Mouse (Mus musculus) embryonic fibroblast, embryonic 13.5 days (primary cell): ENCODE data around the gene Akain1. TPM values are rescaled to one million over a fixed set of nuclear protein-coding genes. Genes with fewer than 3 reads are reported as not detected.

Experiments
- H3K27ac ChIP-seq: 2 replicates; pipeline ENCODE4 v1.5.1; 2012; ENCODE audit warnings: low read length, control low read depth, inconsistent platforms; ENCODE audit not compliant: insufficient read depth
- H3K4me1 ChIP-seq: 2 replicates; pipeline ENCODE4 v1.6.1; 2011; ENCODE audit warnings: low read length; ENCODE audit not compliant: control insufficient read depth, insufficient read depth
- H3K4me3 ChIP-seq: 2 replicates; pipeline ENCODE4 v1.5.1; 2011; ENCODE audit warnings: mild to moderate bottlenecking, control low read depth, low read length; ENCODE audit not compliant: insufficient read depth
- CTCF ChIP-seq: IDR thresholded peaks from 2 replicates; pipeline ENCODE4 v1.5.1; 2011; ENCODE audit warnings: mild to moderate bottlenecking, control low read depth, low read length, moderate library complexity, borderline replicate concordance; ENCODE audit not compliant: insufficient read depth
- POLR2A ChIP-seq: IDR thresholded peaks from 2 replicates; pipeline ENCODE4 v1.6.1; 2011; ENCODE audit warnings: low read depth, mild to moderate bottlenecking, control low read depth, low read length, moderate library complexity
- polyA plus RNA-seq: library from polyadenylated mRNA; stranded (reverse); fragments of >200 nt; gene quantifications from 2 replicates; pipeline ENCODE4 v1.2.4, GENCODE M21; 2011; ENCODE audit warnings: low read depth; ENCODE audit not compliant: missing spikeins, insufficient read length

Gene Akain1
- polyA plus RNA-seq, result not detected in 2 replicates

GRCm38 (mm10) chr17:69438990-69439491, at the start of gene Akain1:
Gene Akain1 (plus strand): TSS chr17:69439326.
- no peak within 1 kb of the TSS for H3K27ac ChIP-seq
- no peak for TF ChIP-seq CTCF
- no peak for TF ChIP-seq POLR2A
- H3K4me1 ChIP-seq, result no peaks in the 10 kb centered on the region
- peak within 1 kb of the TSS; percentile 34 for H3K4me3 ChIP-seq

GRCm38 (mm10) chr17:69396147-69397033, 42.7 kb upstream of the Akain1 start:
- Histone ChIP-seq H3K4me3 (no peak overlapping the region), H3K27ac (no peak overlapping the region)
- no peak for TF ChIP-seq POLR2A

GRCm38 (mm10) chr17:69397163-69397562, 42.0 kb upstream of the Akain1 start:
- no peak overlapping the region for H3K4me3 ChIP-seq
- no peak overlapping the region for H3K27ac ChIP-seq
- H3K4me1 ChIP-seq, result no peaks in the 10 kb centered on the region
- TF ChIP-seq CTCF, result no peak
- no peak for TF ChIP-seq POLR2A

More at GRCm38 (mm10) chr17:69396147-69397033, 42.7 kb upstream of the Akain1 start:
- H3K4me1 ChIP-seq, result no peaks in the 10 kb centered on the region

GRCm38 (mm10) chr17:69398092-69398491, 41.0 kb upstream of the Akain1 start:
- Histone ChIP-seq H3K4me3 (no peak overlapping the region), H3K4me1 (no peaks in the 10 kb centered on the region), H3K27ac (no peak overlapping the region)
- no peak for TF ChIP-seq CTCF
- TF ChIP-seq POLR2A, result no peak

- Histone ChIP-seq H3K4me3 (no peak overlapping the region), H3K27ac (no peak overlapping the region), H3K4me1 (no peaks in the 10 kb centered on the region)
- no peak for TF ChIP-seq CTCF
- no peak for TF ChIP-seq POLR2A
Observed at GRCm38 (mm10) chr17:69401146-69401545, 38.0 kb upstream of the Akain1 start.

- peak overlapping the region; percentile 85 for H3K4me3 ChIP-seq
- peak overlapping the region; percentile 83; the same call in 1 of the 2 replicates for H3K27ac ChIP-seq
- TF ChIP-seq POLR2A (no peak), CTCF (no peak)
- no peaks in the 10 kb centered on the region for H3K4me1 ChIP-seq
Observed at GRCm38 (mm10) chr17:69416163-69416562, 23.0 kb upstream of the Akain1 start.

- Histone ChIP-seq H3K27ac (peak overlapping the region; percentile 96), H3K4me3 (peak overlapping the region; percentile 85), H3K4me1 (no peaks in the 10 kb centered on the region)
- TF ChIP-seq POLR2A (peak; percentile 93), CTCF (no peak)
Observed at GRCm38 (mm10) chr17:69416920-69417661, 22.0 kb upstream of the Akain1 start.

- TF ChIP-seq POLR2A (peak; percentile 16; the same call in 1 of the 2 replicates), CTCF (no peak)
- peak overlapping the region; percentile 85 for H3K4me3 ChIP-seq
- peak overlapping the region; percentile 96 for H3K27ac ChIP-seq
- no peaks in the 10 kb centered on the region for H3K4me1 ChIP-seq
Observed at GRCm38 (mm10) chr17:69417724-69418373, 21.3 kb upstream of the Akain1 start.

GRCm38 (mm10) chr17:69421592-69421991, 17.5 kb upstream of the Akain1 start:
- H3K27ac ChIP-seq, result peak overlapping the region; percentile 51
- no peaks in the 10 kb centered on the region for H3K4me1 ChIP-seq
- no peak for TF ChIP-seq POLR2A
- TF ChIP-seq CTCF, result no peak
- H3K4me3 ChIP-seq, result no peak overlapping the region
